Mouse (Mus musculus) megakaryocyte, adult 5-6 weeks (primary cell): ENCODE results near the gene Zfp719. TPM values are rescaled to one million over a fixed set of nuclear protein-coding genes. Genes with fewer than 3 reads are reported as not detected.

Experiments
- ATAC-seq: 2 replicates; pipeline ENCODE4 v1.8.0; 2016; ENCODE audit warnings: mild to moderate bottlenecking, inconsistent platforms; ENCODE audit not compliant: poor library complexity, severe bottlenecking
- total RNA-seq, 2 experiments: library from RNA; stranded (forward) in 1 of 2; stranded (reverse) in 1 of 2; fragments of 153-499, 151-499 nt in 1 of 2; fragments of 221-1000, 200-1000 nt in 1 of 2; gene quantifications; 2 replicates each; pipeline versions ENCODE4 v1.2.3 to v1.2.4; 2015 to 2017

The Zfp719 gene
- total RNA-seq (2015), result 7.1 and 13.3 TPM in 2 replicates
- total RNA-seq (2017), result 6.9 and 9.3 TPM in 2 replicates

DNA sequence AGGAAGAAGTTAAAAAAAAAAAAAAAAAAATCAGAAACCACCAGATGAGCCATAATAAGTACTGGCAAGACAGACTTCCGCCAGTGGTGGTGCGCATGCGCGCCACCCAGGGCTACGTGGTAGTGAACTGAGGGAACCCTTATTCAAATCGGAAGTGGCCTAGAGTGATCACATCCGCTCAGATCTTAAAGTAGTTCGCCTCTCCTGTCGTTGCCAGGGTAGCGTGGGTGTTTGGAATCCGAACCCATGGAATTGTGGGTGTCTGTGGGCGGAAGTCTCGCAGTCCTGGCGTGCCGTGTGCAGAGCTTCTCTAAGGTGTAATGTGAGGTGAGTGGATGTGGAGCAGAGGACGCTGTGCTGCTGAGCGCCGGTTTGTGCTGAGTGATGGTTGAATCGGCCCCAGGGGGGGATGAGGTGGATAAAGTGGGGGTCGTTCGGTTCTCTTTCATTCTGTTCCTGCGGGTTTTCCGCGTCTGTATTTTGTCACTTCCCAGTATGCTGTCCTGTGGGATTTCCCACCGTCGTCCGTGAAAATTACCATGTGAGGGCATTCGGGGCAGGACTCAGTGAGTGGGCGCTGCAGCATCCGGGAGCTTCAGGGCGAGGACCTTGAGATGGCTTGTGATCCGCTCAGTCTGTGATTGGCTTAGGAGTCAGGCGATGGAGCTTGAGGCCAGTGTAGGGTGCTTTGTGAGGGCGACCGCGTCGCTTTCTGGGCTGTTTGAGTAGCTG is at the start of gene Zfp719:
TSS of gene Zfp719 (plus strand) at position 171 of the 732 bp plus-strand sequence.
- ATAC-seq, result peak; percentile 96

DNA sequence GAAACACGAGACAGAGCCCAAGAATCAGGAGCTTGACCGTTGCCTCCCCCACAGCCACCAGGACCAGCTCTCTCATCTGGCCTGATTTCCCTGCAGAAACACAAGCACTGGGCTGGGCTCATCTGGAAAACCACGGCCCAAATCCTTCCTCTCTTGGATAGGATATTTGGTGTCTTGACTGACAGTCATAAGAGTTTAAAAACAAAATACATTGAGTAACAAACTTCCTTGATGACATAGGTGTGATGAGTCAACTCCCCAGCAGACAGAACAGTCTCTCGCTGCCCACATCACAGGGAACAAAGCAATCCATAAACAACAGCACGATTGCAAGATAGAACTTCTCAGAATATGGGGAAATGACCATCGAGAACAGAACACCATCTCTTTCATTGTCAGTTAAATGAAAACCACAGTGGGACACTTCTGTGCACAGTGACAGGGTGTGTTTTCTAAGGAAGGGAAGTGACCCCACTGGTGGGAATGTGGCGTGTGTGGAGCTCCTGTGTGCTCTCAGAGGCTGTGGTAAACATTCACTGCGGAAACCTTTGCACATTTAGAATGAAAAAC is 49.1 kb upstream of the Zfp719 start:
- ATAC-seq, result peak; percentile 66

DNA sequence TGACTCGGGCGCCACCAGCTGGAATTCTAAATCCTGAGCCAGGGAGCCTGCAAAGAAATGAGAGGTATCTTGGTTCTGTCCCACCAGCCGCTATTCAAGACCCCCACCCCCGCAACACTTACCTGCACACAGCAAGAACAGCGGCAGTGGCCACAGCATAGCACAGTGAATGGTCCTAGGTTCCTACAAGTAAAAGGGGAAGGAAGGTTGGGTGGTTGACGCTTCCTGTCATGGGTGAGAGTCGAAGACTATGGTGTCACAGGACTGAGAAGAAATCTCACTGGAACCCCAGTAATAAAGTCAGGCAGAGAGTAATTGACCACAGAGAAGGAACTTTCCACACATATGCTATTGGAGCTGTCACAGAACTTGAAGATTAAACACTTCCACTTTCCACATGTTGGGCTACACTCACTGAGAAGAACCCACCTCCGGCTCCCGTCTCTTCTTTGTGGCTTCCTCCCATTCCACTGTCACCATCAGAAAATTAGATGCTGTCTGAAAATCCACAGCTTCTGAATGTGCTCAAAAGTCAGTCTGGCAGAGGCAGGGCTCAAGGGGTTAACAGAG is 46.4 kb upstream of the Zfp719 start:
- ATAC-seq, result peak; percentile 74

DNA sequence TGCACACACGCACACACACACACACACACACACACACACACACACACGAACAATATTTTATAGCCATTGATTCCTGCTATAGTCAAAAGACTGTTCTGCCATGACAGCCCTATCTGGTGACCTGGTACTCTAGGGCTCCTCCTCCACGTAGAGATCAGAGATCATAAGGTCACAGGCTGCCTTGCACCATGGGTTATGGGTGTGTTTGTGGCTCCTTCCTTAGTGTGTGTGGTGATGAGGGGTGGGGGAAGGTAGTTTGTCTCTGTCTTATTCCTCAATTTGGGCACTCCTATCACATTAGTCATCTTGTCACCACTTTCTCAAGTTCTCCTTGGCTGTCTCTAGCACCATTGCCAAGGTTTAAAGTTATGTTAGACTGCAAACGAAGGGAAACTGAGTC is 40.9 kb upstream of the Zfp719 start:
- ATAC-seq, result peak; percentile 97

DNA sequence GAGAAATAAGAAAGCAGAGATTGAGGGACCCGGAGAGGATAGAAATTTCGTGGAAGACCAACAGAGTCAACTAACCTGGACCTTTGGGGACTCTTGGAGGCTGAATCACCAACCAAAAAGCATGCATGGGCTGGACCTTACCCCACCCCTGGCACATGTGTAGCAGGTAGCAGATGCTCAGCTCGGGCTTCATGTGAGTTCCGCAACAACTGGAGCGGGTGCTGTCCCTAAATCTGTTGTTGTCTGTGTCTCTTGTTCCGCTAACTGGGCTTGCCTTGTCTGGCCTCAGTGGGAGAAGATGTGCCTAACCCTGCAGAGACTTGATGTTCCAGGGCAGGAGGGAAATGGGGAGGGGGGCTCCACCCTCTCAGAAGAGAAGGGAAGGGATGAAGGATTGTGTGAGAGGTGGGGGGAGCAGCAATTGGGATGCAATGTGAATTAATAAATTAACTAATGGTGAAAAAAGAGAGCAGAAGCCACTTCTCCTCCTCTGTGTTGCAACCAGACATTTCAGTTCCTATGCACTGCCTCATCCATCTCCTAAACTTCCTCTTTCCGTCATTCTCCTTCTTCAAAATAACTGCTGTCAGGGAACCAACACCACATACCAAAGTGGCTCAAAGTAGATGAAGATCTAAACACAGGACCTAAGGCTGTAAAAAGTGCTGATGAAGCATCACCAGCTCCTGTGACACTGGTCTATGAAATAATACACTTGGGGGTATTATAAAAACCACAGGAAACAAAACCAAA is 35.0 kb upstream of the Zfp719 start, which contains the start of gene Cd33:
TSS of gene Cd33 (minus strand) at position 204 of the 753 bp plus-strand sequence.
- ATAC-seq, result peak; percentile 73

DNA sequence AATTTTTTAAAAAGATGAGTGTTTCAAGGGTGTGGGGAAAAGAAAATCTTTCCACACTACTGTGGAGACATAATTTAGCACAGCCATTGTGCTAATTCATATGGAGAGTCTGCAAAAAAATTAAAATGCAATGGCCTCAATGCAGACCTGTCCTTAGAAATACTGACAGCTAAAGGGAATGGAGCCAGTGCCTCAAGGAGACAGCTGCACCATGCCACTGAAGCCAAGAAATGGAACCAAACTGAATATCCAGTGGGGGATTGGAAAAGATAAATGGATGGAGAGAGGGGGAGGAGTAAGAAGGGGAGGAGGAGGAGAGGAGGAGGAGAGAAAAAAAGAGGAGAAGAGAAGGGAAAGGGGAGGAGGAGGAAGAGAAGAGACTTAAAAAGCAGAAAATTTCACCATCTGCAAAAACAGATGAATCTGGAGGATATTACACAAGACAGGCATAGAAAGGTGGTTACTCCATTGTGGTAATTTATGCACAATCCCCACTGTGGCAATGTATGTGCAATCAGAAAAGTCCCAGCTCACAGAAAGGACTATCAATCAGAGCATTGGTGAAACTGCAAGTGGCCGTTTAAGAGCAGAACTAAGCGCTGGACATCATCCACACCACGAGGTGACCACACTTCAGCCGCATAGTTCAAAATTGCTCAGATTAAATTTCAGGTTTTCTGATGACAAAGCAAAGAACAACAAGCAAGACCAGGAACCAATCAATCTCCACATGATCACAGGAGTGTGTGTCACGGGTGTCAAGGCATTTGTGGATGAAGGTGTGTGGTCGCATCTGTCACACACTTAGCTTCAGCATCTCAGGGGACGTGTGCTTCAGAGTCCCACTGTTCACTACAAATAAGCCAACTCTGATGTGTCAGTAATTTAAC is 33.5 kb upstream of the Zfp719 start:
- ATAC-seq, result peak; percentile 84

DNA sequence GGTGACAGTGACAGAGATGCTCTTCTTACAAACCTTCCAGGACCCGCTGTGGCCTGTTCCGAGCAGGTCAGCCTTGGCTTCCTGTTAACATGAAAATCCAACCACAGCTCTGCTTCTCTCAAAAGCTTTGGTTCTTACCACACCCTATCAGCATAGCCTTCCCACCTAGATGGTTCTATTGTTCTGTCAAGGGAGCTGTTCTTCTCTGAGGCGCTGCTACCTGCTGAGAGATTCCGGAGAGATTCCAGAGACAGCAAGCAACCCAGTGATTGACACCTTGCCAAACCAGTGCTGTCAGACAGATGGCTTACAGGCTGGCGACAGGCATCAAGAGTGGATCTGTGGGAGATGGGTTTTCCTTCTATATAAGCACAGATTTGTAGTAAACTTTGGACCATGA is 31.7 kb upstream of the Zfp719 start:
- no peak for ATAC-seq

DNA sequence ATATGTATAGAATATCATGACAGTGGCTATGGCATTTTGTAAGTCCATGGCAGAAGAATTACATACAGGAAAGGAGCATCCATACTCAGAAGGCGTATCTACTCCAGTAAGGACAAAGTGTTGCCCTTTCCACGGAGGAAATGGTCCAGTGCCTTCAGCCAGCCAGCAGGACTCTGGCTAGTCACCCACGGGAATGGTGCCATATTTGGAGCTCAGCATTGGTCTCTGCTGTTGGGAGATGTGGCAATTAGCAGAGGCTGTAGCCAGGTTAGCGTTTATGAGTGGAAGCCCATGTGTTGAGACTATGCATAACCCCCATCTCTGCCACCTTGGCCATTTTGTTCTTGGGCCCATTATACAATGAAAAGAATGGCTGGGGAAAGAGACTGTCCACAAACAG is 31.2 kb upstream of the Zfp719 start:
- no peak for ATAC-seq

DNA sequence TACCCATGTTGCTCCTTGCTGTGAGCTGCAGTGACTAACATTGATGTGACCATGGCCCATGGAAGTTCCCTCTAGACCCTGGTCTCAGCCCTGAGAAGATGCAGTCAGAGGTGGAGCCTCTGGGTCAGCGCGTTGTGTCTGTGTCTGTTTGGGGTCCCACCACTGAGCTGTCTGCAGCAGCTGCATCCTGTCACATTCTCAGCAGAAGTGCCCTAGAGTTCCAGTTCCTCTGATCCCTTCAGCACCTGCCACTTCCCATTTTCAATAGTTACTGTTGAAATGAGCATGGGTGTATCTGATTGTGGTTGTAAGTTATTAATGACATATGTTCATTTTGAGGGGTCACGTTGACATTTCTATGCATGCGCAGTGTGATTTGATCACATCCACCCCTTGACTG is 26.3 kb upstream of the Zfp719 start:
- peak; percentile 94 for ATAC-seq

DNA sequence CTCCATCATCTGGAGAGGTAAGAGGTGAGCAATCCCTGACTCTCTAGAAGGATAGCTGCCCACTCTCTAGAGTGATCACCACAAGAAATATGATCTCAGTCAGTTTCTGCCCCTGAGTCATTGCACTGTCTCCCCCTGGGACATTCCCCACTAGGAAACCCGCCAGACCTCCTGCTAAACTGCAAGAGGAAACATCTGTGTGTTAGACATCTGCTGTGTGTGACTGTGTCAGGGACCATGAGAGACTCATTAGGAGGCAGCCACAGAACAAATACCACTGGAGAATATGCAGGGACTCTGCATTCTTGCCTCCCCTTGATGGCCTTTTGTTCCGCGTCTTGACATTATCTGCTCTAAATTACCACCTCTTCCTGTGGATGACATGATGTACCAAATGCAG is 24.9 kb upstream of the Zfp719 start:
- no peak for ATAC-seq

DNA sequence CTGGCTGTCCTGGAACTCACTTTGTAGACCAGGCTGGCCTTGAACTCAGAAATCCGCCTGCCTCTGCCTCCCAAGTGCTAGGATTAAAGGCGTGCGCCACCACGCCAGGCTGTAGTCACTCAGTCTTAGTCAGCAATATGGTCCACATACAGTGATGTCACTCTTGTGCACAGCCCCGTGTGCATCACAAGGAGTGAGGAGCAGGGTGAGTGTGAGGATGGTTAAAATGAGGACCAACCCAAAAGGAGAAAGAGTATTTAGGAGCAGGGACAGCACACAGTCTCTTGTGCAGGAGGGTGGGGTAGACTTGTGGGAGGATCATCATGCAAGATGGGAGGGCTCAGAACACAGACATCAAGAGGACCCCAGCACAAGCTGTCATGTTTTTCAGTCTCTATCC is 24.1 kb upstream of the Zfp719 start:
- ATAC-seq, result no peak

DNA sequence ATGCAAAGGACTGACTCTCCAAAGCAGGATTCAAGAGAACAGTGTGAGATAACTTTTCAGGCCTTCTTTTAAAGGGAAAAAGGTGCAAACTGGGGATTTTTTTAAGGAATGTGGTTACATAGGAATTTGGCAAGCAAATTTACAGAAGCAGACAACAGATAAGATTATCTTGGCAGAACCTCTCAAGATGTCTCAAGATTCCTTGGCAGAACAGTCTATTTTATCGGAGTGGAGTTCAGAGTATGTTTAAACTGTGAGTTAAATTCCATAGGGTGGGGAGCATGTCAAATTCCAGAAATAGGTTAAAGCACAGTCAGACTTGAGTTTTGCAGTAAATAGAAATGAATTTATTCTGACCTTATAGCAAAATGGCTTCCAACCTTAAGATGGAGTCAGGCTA is 22.5 kb upstream of the Zfp719 start:
- ATAC-seq, result no peak

DNA sequence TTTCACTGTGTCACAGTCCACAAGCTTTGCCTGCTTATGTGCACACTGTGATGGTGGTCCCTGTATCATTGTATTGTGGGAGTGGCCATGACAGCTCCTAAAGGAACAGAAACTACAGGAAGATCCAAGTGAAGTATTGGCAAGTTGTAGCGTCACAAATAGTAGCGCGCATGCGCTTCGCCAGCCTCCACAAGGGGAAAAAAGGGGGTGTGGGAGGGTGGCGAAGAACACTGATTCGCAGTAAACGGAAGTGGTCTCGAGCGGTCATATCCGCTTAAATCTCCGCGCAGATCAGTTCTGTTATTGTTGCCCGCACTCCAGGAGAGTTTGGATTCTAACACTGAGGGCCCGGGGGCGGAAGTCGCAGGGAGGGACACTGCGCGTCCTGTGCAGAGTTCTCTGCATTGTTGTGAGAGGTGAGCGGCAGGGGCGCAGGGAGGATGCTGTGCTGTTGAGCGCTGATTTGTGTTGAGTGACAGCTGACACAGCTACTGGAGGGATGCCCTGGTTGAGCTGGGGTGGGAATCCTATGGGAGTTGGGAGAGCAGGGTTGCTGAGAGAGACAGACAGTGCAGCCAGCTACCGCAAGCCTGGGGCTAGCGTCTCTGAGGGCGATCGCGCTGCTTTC is 17.3 kb upstream of the Zfp719 start, which contains the start of gene Zfp658:
TSS of gene Zfp658 (plus strand) at position 251 of the 628 bp plus-strand sequence.
- ATAC-seq, result peak; percentile 81

DNA sequence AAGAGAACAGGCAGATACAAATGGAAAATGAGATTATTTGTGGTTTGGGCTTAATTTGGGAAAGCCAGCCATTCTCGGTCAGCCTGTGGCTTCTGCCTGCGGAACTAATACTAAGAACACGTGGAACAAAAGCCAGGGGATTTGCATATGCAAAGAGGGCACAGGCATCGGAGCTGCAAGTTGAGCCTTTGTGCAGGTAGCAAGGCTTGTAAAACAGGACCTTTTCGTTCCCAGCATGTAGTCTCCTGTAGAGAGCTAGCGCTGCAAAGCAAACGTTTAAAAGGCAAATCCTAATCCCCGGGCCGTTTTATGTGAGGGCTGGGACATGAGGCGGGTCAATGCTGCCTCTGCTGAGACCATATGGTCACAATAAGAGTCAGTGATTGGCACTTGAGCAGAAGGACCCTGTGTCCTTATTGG is 16.7 kb upstream of the Zfp719 start:
- peak; percentile 51 for ATAC-seq

DNA sequence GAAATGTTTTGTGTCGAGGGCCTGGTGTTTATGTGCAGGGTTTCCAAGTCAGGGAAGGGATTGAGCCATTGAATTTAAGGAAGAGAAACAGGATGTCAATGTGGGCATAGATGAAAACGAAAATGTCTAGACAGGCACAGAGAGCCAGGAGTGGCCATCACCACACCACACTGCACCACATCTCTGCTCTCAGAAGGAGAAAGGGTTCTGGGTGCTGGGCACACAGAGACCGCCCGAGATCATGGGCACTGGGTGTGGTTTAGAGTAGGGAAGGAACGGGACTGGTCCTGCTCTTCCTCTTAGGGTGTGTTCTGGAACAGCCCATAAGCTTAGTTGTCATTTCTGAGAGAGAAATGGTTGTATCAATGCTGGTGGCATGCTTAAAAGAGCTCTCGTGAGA is 16.1 kb upstream of the Zfp719 start:
- ATAC-seq, result peak; percentile 53

DNA sequence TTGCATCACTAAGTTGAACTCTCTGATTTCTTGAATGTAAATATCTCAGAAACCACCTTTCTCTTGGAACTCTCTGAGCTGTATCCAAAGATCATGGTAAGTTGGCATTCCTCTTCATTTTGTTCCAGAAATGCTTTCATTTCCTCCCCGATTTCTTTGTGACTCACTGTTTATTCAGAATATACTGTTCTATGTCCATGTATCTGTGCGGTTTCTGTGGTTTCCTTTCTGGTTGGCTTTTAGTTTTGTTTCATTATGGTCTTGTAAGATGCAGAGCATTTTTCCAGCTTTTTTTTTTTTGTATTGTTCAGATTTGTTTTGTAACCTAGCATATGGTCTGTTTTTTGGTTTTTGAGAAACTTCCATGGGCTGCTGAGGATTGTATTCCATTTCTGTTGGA is 8.2 kb upstream of the Zfp719 start:
- ATAC-seq, result no peak

DNA sequence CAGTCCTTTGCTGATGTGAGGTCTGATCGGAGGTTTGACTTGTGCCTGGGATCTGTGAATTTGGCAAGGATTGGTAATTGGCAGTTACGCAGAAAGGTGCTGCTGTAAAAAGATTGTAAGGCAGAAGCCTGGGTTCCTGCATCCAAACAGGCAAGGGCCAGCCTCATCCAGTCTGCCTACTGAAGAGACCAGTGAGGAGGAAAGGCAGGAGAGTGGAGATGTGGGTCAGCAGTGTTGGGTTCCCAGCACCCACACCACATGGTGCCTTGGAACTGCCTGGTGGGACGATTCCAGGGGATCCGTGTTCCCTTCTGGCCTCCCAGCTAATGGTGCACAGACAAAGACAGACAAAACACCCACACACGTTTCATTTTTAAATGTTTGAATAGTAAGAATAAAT is 1.1 kb downstream of the Zfp719 start:
- ATAC-seq, result no peak

DNA sequence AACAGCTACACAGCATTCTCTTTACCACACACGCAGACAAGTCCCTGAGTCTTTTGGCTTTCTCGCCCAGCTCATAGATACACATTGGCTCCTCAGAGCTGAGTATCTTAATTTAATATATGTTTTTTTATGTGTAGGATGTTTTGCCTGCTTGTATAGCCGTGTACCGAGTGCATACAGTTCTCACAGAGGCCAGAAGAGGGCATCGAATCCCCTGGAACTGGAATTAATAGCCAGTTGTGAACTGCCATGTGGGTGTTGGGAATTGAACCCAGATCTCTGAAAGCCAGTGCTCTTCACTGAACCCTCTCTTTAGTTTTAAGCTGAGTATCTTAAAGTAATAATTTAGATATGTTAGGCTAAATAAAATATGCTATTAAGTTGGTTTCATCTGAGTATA is 5.4 kb downstream of the Zfp719 start:
- ATAC-seq, result no peak

DNA sequence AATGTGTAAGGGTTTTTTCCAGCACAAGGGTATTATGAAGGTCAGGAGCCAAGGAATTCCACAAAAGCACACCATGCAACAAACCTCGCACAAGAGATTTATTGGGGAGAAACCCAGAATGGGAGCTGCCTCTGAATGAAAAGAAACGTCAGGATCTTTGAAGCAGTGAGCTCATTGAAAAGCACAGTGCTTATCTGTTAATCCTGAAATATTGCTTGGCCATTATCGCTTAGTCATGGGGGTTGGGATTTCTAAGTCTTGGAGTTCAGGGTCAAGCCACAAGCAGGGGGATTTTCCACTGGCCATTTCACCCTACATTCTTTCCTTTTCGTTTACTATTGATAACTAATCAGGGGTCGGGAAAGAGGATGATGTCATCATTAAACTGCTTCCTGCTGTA is 22.5 kb downstream of the Zfp719 start:
- ATAC-seq, result no peak
